Mouse (Mus musculus) embryonic fibroblast, embryonic 13.5 days (primary cell): ENCODE measurements around the gene Patl1. TPM values are rescaled to one million over a fixed set of nuclear protein-coding genes. Genes with fewer than 3 reads are reported as not detected.

Experiments
- H3K27ac ChIP-seq: 2 replicates; pipeline ENCODE4 v1.5.1; 2012; ENCODE audit warnings: low read length, control low read depth, inconsistent platforms; ENCODE audit not compliant: insufficient read depth
- H3K4me1 ChIP-seq: 2 replicates; pipeline ENCODE4 v1.6.1; 2011; ENCODE audit warnings: low read length; ENCODE audit not compliant: control insufficient read depth, insufficient read depth
- H3K4me3 ChIP-seq: 2 replicates; pipeline ENCODE4 v1.5.1; 2011; ENCODE audit warnings: mild to moderate bottlenecking, control low read depth, low read length; ENCODE audit not compliant: insufficient read depth
- CTCF ChIP-seq: IDR thresholded peaks from 2 replicates; pipeline ENCODE4 v1.5.1; 2011; ENCODE audit warnings: mild to moderate bottlenecking, control low read depth, low read length, moderate library complexity, borderline replicate concordance; ENCODE audit not compliant: insufficient read depth
- polyA plus RNA-seq: library from polyadenylated mRNA; stranded (reverse); fragments of >200 nt; gene quantifications from 2 replicates; pipeline ENCODE4 v1.2.4, GENCODE M21; 2011; ENCODE audit warnings: low read depth; ENCODE audit not compliant: missing spikeins, insufficient read length

The Patl1 gene
- polyA plus RNA-seq, 1 experiment, result 26.1 TPM

DNA sequence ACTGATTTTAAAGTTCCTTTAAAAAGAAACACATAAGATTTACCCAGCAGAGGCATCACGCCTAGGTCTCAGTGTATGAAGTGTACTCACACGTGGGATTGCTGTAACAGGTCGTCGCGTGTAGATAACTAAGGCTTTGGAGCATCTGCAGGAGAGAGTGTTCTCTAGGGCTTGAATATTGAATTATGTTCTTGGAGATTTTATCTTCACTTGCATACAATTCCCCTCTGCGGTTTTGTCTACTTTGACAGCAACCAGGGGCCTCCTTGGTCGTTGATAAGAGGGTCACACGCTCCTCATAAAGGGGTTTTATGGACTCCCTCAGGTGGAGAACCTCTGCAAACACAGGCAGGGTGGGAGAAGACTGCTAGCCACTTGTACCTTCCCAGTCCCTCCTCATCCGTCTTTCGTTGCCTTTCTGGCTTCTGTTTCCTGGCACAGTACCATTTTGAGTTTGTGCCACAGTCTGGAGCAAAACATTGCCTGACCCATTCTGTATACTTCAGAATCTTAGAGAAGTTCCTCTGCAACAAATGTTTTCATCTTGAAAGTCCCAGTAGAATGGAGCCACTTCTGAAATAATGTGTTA, 80.3 kb downstream of the Patl1 start:
- H3K4me1 ChIP-seq, result no peaks in the 10 kb centered on the region
- TF ChIP-seq CTCF, result no peak
- H3K4me3 ChIP-seq, result no peak overlapping the region
- H3K27ac ChIP-seq, result no peak overlapping the region

Other genes starting within 250 kb of the Patl1 start
- not detected in 2 replicates for gene Oosp1, start 221.2 kb upstream of the Patl1 start, polyA plus RNA-seq
- not detected in 2 replicates for gene Oosp3, start 215.3 kb upstream of the Patl1 start, polyA plus RNA-seq
- gene Gif, start 164.8 kb upstream of the Patl1 start, polyA plus RNA-seq, result not detected in 2 replicates
- 29.2 and 34.4 TPM in 2 replicates for gene Mrpl16, start 142.0 kb upstream of the Patl1 start, polyA plus RNA-seq
- gene Stx3, start 93.0 kb upstream of the Patl1 start, polyA plus RNA-seq, result 10.4 and 14.8 TPM in 2 replicates
- not detected in 2 replicates for gene Olfr1417, start 73.2 kb upstream of the Patl1 start, polyA plus RNA-seq
- not detected in 2 replicates for gene Olfr1418, start 51.3 kb upstream of the Patl1 start, polyA plus RNA-seq
- gene Olfr1419, start 37.3 kb upstream of the Patl1 start, polyA plus RNA-seq, result not detected in 2 replicates
- gene Olfr1420, start 25.8 kb upstream of the Patl1 start, polyA plus RNA-seq, result not detected in 2 replicates
- gene Osbp, start 53.5 kb downstream of the Patl1 start, polyA plus RNA-seq, result 49.4 and 54.4 TPM in 2 replicates
- not detected in 2 replicates for gene Olfr1423, start 128.9 kb downstream of the Patl1 start, polyA plus RNA-seq
- not detected in 2 replicates for gene Olfr1424, start 150.3 kb downstream of the Patl1 start, polyA plus RNA-seq
- not detected in 2 replicates for gene Olfr1425, start 165.3 kb downstream of the Patl1 start, polyA plus RNA-seq
- gene Olfr1426, start 179.6 kb downstream of the Patl1 start, polyA plus RNA-seq, result not detected in 2 replicates
- gene Olfr1427, start 190.9 kb downstream of the Patl1 start, polyA plus RNA-seq, result not detected in 2 replicates
- not detected in 2 replicates for gene Olfr1428, start 203.5 kb downstream of the Patl1 start, polyA plus RNA-seq
- not detected in 2 replicates for gene Olfr76, start 210.8 kb downstream of the Patl1 start, polyA plus RNA-seq